Mouse (Mus musculus) bone marrow macrophage, adult 2 months (primary cell): ENCODE measurements around the gene Fam160b1. TPM values are rescaled to one million over a fixed set of nuclear protein-coding genes. Genes with fewer than 3 reads are reported as not detected.

ENCODE experiments used
- H3K27ac ChIP-seq: 2 replicates; pipeline ENCODE4 v1.5.1; 2012; ENCODE audit warnings: low read depth, low read length; ENCODE audit not compliant: insufficient read depth
- H3K4me1 ChIP-seq: 2 replicates; pipeline ENCODE4 v1.6.1; 2012; ENCODE audit warnings: low read length; ENCODE audit not compliant: control insufficient read depth, insufficient read depth
- H3K4me3 ChIP-seq: 2 replicates; pipeline ENCODE4 v1.5.1; 2012; ENCODE audit warnings: mild to moderate bottlenecking, low read length, moderate library complexity; ENCODE audit not compliant: insufficient read depth
- CTCF ChIP-seq: IDR thresholded peaks from 2 replicates; pipeline ENCODE4 v1.5.1; 2012; ENCODE audit warnings: low read depth, mild to moderate bottlenecking, low read length, moderate library complexity
- POLR2A ChIP-seq: IDR thresholded peaks from 2 replicates; pipeline ENCODE4 v1.6.1; 2012; ENCODE audit warnings: mild to moderate bottlenecking, low read depth, low read length, borderline replicate concordance
- polyA plus RNA-seq: library from polyadenylated mRNA; stranded (reverse); fragments of >200 nt; gene quantifications from 2 replicates; pipeline ENCODE4 v1.2.4, GENCODE M21; 2012; ENCODE audit not compliant: missing spikeins, insufficient read depth, insufficient read length

The Fam160b1 gene
- polyA plus RNA-seq, 1 experiment = 24.1 TPM

- Histone ChIP-seq H3K4me1 (peaks cover 32% of the 10 kb centered on the region), H3K27ac (peak overlapping the region; percentile 77), H3K4me3 (peak overlapping the region; percentile 63)
- TF ChIP-seq CTCF (no peak), POLR2A (no peak)
These were observed 2.7 kb upstream of the Fam160b1 start for GRCm38 (mm10) chr19:57357811-57358210.

DNA sequence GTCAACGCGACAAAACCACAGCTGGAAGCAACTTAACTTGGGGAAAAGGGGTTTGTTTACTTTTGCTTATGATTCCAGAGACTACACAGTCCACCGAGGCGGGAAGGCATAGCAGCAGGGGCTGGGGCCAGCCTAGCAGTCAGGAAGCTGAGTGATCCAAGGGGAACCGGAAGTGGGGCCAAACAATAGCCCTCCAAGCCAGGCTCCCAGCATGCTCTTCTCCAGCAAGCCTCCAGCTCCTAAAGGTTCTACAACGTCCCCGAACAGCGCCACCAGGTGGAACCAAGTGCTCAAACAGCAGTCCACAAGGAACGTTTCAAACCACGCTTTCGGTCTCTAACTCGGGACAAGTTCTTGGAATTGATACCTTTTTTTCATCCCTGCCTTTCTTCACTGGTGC, 2.2 kb upstream of the Fam160b1 start:
- Histone ChIP-seq H3K27ac (peak overlapping the region; percentile 77), H3K4me3 (peak overlapping the region; percentile 63), H3K4me1 (peaks cover 37% of the 10 kb centered on the region)
- TF ChIP-seq POLR2A (no peak; the same call in 1 of the 2 replicates), CTCF (peak; percentile 54; the same call in 1 of the 2 replicates)

DNA sequence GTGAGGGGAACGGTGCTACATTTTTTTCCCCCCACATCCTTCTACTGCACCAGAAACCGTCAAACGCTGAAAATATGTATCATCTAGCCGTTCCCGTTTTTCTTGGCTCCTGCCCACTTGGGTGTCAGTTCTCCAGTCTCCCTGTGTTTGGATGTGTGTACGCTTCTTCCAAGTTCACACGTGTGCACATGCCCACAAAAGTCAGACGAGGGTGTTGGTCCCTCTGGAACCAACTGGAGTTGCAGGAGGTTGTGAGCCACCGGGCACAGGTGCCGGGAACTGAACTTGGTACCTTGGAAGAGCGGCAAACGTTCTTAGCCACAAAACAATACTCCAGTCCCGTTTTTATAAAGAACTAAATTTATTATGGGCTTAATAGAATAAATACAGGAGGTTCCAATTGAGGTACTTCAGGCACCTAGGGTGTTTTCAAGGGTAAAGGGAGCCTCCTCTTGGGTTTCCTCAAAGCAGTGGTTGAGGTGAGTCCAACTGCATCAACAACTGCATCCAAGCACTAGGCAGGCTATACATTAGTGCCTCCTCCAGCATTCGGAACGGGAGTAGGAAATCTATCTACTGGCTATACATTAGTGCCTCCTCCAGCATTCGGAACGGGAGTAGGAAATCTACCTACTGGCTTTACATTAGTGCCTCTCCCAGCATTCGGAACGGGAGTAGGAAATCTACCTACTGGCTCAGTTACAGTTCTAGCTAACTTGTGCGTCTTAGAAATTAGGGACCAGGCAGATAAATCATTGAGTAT, 1.5 kb upstream of the Fam160b1 start:
- H3K27ac ChIP-seq = peak overlapping the region; percentile 76
- H3K4me1 ChIP-seq = peaks cover 36% of the 10 kb centered on the region
- peak overlapping the region; percentile 63 for H3K4me3 ChIP-seq
- TF ChIP-seq POLR2A (no peak), CTCF (no peak)

GRCm38 (mm10) chr19:57359701-57360326, 666 bp upstream of the Fam160b1 start:
- peak overlapping the region; percentile 51 for H3K27ac ChIP-seq
- TF ChIP-seq POLR2A (no peak), CTCF (0 out of 2 replicates have a peak, but pooled peaks have one; percentile 19)
- peaks cover 37% of the 10 kb centered on the region for H3K4me1 ChIP-seq
- H3K4me3 ChIP-seq = peak overlapping the region; percentile 63

DNA sequence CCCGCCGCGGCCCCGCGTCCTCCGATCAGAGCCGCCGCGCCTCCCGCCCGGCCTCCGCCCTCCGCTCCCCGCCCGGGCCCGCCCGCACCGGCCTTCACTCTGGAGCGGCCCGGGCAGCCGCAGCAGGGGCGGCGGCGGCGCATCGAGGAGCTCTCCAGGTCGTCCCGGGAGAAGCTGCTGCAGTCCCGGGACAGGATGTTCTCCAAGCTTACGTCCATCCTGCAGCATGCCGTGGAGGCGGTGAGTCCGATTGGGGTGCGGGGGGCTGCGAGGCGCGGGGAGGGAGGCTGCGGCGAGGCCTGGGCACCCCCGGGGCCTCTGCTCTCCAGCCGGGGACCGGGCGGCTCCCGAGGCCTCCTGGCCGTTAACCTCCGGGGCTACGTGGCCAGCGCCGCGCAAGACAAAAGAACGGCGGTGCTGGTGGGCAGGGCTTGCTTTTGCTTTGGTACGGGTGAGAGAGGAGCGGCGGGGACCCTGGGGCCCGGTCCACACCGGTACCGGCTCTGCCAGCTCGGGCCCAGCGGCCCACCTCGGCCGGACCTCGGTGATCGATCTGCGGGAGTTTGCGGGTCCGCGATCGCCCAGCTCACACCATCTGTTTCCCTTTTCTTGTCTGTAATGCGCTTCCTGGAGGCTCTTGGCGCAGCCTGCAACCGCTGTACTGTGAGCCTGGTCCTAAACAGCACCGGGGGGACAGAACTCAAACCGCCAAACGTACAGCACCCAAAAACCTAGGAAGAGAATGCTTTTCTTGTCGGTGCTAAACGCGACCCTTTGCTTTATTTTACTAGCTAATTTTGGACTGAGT, 855 bp downstream of the Fam160b1 start:
- peak overlapping the region; percentile 91 for H3K4me3 ChIP-seq
- no peak for TF ChIP-seq CTCF
- no peak for TF ChIP-seq POLR2A
- peaks cover 33% of the 10 kb centered on the region for H3K4me1 ChIP-seq
- H3K27ac ChIP-seq = peak overlapping the region; percentile 87

- H3K27ac ChIP-seq = peak overlapping the region; percentile 87
- peaks cover 32% of the 10 kb centered on the region for H3K4me1 ChIP-seq
- no peak for TF ChIP-seq POLR2A
- TF ChIP-seq CTCF = no peak
- H3K4me3 ChIP-seq = peak overlapping the region; percentile 91
These were observed 1.4 kb downstream of the Fam160b1 start for GRCm38 (mm10) chr19:57361939-57362307.

GRCm38 (mm10) chr19:57362586-57362985, 2.1 kb downstream of the Fam160b1 start:
- Histone ChIP-seq H3K4me3 (no peak overlapping the region), H3K4me1 (peaks cover 29% of the 10 kb centered on the region), H3K27ac (no peak overlapping the region)
- no peak for TF ChIP-seq POLR2A
- no peak for TF ChIP-seq CTCF

DNA sequence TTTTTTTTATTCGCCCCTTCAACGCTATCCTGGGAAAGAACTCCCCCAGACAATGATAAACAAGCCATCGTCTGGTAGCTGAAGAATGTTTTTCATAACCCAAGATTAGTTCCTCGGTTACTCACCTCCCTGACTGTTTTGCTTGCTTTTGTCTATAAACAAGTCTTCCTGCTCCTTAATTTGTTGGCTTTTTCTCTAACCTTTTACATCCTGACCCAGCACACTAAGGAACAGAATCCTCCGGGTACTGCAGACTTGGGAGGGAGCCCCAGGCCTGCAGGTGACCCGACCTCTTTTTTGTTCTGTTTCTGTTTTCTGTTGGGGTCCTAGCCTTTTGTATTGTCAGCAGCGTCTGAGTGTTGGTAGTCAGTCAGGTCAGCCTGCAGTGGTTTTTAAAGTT, 2.6 kb downstream of the Fam160b1 start:
- H3K4me1 ChIP-seq = peaks cover 29% of the 10 kb centered on the region
- TF ChIP-seq CTCF (no peak), POLR2A (no peak)
- no peak overlapping the region for H3K27ac ChIP-seq
- H3K4me3 ChIP-seq = no peak overlapping the region

GRCm38 (mm10) chr19:57363538-57363937, 3.1 kb downstream of the Fam160b1 start:
- no peak for TF ChIP-seq CTCF
- TF ChIP-seq POLR2A = no peak
- Histone ChIP-seq H3K4me3 (no peak overlapping the region), H3K4me1 (peaks cover 29% of the 10 kb centered on the region), H3K27ac (no peak overlapping the region)
